Comparison of ENCODE assay signal across 9 mouse cellular contexts in genomic region chr9:14750901-14751502, GRCm38 (mm10). TPM values are rescaled to one million over a fixed set of nuclear protein-coding genes. Genes with fewer than 3 reads are reported as not detected.
DNase-seq lines count a peak whose midpoint lies in the region; ATAC-seq and TF ChIP-seq lines count a peak whose summit lies in the region.
"Had no signal": no experiment of that assay in that cellular context is flagged by ENCODE, and none has a peak within 500 bp of the region (broad histone marks: within the 10 kb centered on the region; RNA-seq: fewer than 3 reads in every experiment).

No protein-coding gene starts in this region.

- H3K27ac ChIP-seq in kidney, adult 2 months (ENCODE audit: insufficient read depth, low read depth, low read length), result no peak overlapping the region
- H3K27ac ChIP-seq in bone marrow, adult 2 months (ENCODE audit: control insufficient read depth, insufficient read depth, low read depth, low read length, poor library complexity), result peak overlapping the region; percentile 82; the same call in 1 of the 2 replicates
- H3K27ac ChIP-seq in lung, embryonic 14.5 days (ENCODE audit: low read depth), result no peak overlapping the region
- H3K27ac ChIP-seq in stomach, postnatal 0 days (replicated peaks), result peak overlapping the region; percentile 79
- H3K27ac ChIP-seq in cerebellum, adult 2 months (ENCODE audit: insufficient read depth, low read length), result no peak overlapping the region

- no peak for DNase-seq in kidney, adult 2 months
- DNase-seq in kidney, adult 8-10 months, result no peak
- DNase-seq in heart, postnatal 36 days, result peak; percentile 3 to 9
- no peak for DNase-seq in lung, embryonic 14.5 days
- DNase-seq in stomach, postnatal 0 days (ENCODE audit: low spot score), result no peak
- DNase-seq in T-cell, adult 2 months (ENCODE audit: low spot score), result no peak
- DNase-seq in cerebellum, adult 2 months, result no peak

- H3K36me3 ChIP-seq in kidney, adult 2 months (ENCODE audit: control insufficient read depth, insufficient read depth, low read length), result no peaks in the 10 kb centered on the region
- no peaks in the 10 kb centered on the region for H3K36me3 ChIP-seq in lung, embryonic 14.5 days (ENCODE audit: insufficient read depth)
- H3K36me3 ChIP-seq in stomach, postnatal 0 days (ENCODE audit: control insufficient read depth, insufficient read depth, low read length), result no peaks in the 10 kb centered on the region
- H3K36me3 ChIP-seq: G1E had no signal

- 70% methylated on average over 42 of the region's 42 CpGs for WGBS in kidney, adult 2 months
- 66% methylated on average over 42 of the region's 42 CpGs for WGBS in bone marrow, adult 2 months
- 50% methylated on average over 42 of the region's 42 CpGs for WGBS in lung, embryonic 14.5 days
- 60% methylated on average over 42 of the region's 42 CpGs for WGBS in stomach, postnatal 0 days
- 24% methylated on average over 42 of the region's 42 CpGs for WGBS in cerebellum, adult 2 months

- H3K27me3 ChIP-seq in kidney, adult 2 months (replicated peaks; ENCODE audit: control insufficient read depth, insufficient read depth, low read length), result no peaks in the 10 kb centered on the region
- H3K27me3 ChIP-seq in lung, embryonic 14.5 days (ENCODE audit: insufficient read depth, low read length), result peaks cover 8% of the 10 kb centered on the region; the same call in 1 of the 2 replicates
- H3K27me3 ChIP-seq in stomach, postnatal 0 days (ENCODE audit: control insufficient read depth, insufficient read depth, low read length), result no peaks in the 10 kb centered on the region
- no peaks in the 10 kb centered on the region; the same call in 1 of the 2 replicates for H3K27me3 ChIP-seq in cerebellum, adult 2 months (ENCODE audit: control insufficient read depth, insufficient read depth, low read length)

- no peaks in the 10 kb centered on the region for H3K9me3 ChIP-seq in lung, embryonic 14.5 days (ENCODE audit: low read depth, low read length)
- no peaks in the 10 kb centered on the region for H3K9me3 ChIP-seq in stomach, postnatal 0 days (ENCODE audit: control insufficient read depth, low read length)
- H3K9me3 ChIP-seq: G1E had no signal

- ATAC-seq in lung, embryonic 14.5 days (ENCODE audit: insufficient read depth), result peak; percentile 29; the same call in 1 of the 2 replicates
- ATAC-seq in stomach, postnatal 0 days (ENCODE audit: low FRiP score, low TSS enrichment), result no peak

- peaks cover 2% of the 10 kb centered on the region; the same call in 1 of the 2 replicates for H3K4me1 ChIP-seq in kidney, adult 2 months (ENCODE audit: control insufficient read depth, insufficient read depth, low read length)
- H3K4me1 ChIP-seq in bone marrow, adult 2 months (ENCODE audit: control insufficient read depth, insufficient read depth, low read length), result peaks cover 4% of the 10 kb centered on the region
- H3K4me1 ChIP-seq in lung, embryonic 14.5 days (ENCODE audit: insufficient read depth), result 0 out of 2 replicates have a peak, but pooled peaks cover 6% of the 10 kb centered on the region
- peaks cover 2% of the 10 kb centered on the region; the same call in 1 of the 2 replicates for H3K4me1 ChIP-seq in stomach, postnatal 0 days (replicated peaks; ENCODE audit: control insufficient read depth, insufficient read depth)
- no peaks in the 10 kb centered on the region for H3K4me1 ChIP-seq in cerebellum, adult 2 months (ENCODE audit: control insufficient read depth, insufficient read depth, low read length)

- TF ChIP-seq CTCF in kidney, adult 2 months (conservative IDR thresholded peaks at IDR 0.05; ENCODE audit: insufficient read depth, insufficient read length, low read depth, low read length), result no peak
- no peak for TF ChIP-seq CTCF in bone marrow, adult 2 months (IDR thresholded peaks at IDR 0.05; ENCODE audit: control insufficient read depth, insufficient read depth, low read length)
- no peak for TF ChIP-seq CTCF in lung, embryonic 14.5 days (IDR thresholded peaks at IDR 0.05; ENCODE audit: low read depth)
- no peak for TF ChIP-seq CTCF in stomach, postnatal 0 days (IDR thresholded peaks at IDR 0.05; ENCODE audit: low read depth)
- TF ChIP-seq CTCF in cerebellum, adult 2 months (IDR thresholded peaks at IDR 0.05; ENCODE audit: borderline replicate concordance, insufficient read depth, low read depth, low read length), result no peak

- peak overlapping the region; percentile 97 for H3K4me2 ChIP-seq in lung, embryonic 14.5 days
- peak overlapping the region; percentile 94 for H3K4me2 ChIP-seq in stomach, postnatal 0 days (replicated peaks; ENCODE audit: low read depth)

- TF ChIP-seq EP300 in stomach, postnatal 0 days (optimal IDR thresholded peaks at IDR 0.05), result no peak

- intact Hi-C loops in heart, postnatal 36 days (cut with DNase I), result no loop called here

- H3K4me3 ChIP-seq in kidney, adult 2 months (ENCODE audit: insufficient read depth, low read depth, low read length), result peak overlapping the region; percentile 58
- H3K4me3 ChIP-seq in bone marrow, adult 2 months (replicated peaks; ENCODE audit: control insufficient read depth, low read depth, low read length), result peak overlapping the region; percentile 65
- peak overlapping the region; percentile 55 for H3K4me3 ChIP-seq in lung, embryonic 14.5 days (ENCODE audit: low read depth, low read length)
- H3K4me3 ChIP-seq in stomach, postnatal 0 days (ENCODE audit: low read depth, low read length), result peak overlapping the region; percentile 53
- no peak overlapping the region for H3K4me3 ChIP-seq in cerebellum, adult 2 months (replicated peaks; ENCODE audit: insufficient read depth, low read depth, low read length)

- no peak for TF ChIP-seq POLR2A in kidney, adult 2 months (IDR thresholded peaks at IDR 0.05; ENCODE audit: low read depth, low read length)
- TF ChIP-seq POLR2A in bone marrow, adult 2 months (IDR thresholded peaks at IDR 0.05; ENCODE audit: borderline replicate concordance, control insufficient read depth, low read depth, low read length), result no peak
- TF ChIP-seq POLR2A in cerebellum, adult 2 months (IDR thresholded peaks at IDR 0.05; ENCODE audit: borderline replicate concordance, insufficient read depth, low read length), result no peak

- peak overlapping the region; percentile 64 for H3K9ac ChIP-seq in lung, embryonic 14.5 days
- peak overlapping the region; percentile 70 for H3K9ac ChIP-seq in stomach, postnatal 0 days (ENCODE audit: low read length)

RNA-seq across cellular contexts. Expression of gene Fut4, which starts 1.2 kb away (rescaled TPM):
- polyA plus RNA-seq in kidney, adult 2 months (2012; rRNA removed), result 0.97 and 1.3 TPM in 2 replicates
- 1.0 and 2.2 TPM in 2 replicates for polyA plus RNA-seq in bone marrow, adult 2 months (2011; ENCODE audit: insufficient read depth, insufficient read length, low replicate concordance, missing spikeins)
- total RNA-seq in heart, postnatal 36 days (2021), result under 1 TPM; 0.50 to 0.60 TPM
- 2.9 and 3.5 TPM in 2 replicates for polyA plus RNA-seq in lung, embryonic 14.5 days (2014; fragmentation: Nextera tagmentation; extraction: Ambion mirVana)
- polyA plus RNA-seq in stomach, postnatal 0 days (2015; fragmentation: Nextera tagmentation; extraction: Ambion mirVana), result 14.0 and 14.5 TPM in 2 replicates
- polyA plus RNA-seq in cerebellum, adult 2 months (2012; rRNA removed), result 0.22 and 0.26 TPM in 2 replicates
- polyA plus RNA-seq: G1E had no signal

RNA-seq across cellular contexts. Expression of gene Piwil4, which starts 10.5 kb away (rescaled TPM):
- polyA plus RNA-seq in kidney, adult 2 months (2012; rRNA removed), result 0.38 and 0.48 TPM in 2 replicates
- 3.5 and 8.3 TPM in 2 replicates for polyA plus RNA-seq in bone marrow, adult 2 months (2011; ENCODE audit: insufficient read depth, insufficient read length, low replicate concordance, missing spikeins)
- not detected for total RNA-seq in heart, postnatal 36 days (2021)
- 0.18 TPM in 1 of 2 replicates, not detected in the other for polyA plus RNA-seq in lung, embryonic 14.5 days (2014; fragmentation: Nextera tagmentation; extraction: Ambion mirVana)
- polyA plus RNA-seq in stomach, postnatal 0 days (2015; fragmentation: Nextera tagmentation; extraction: Ambion mirVana), result 0.45 and 0.53 TPM in 2 replicates
- 0.08 and 0.11 TPM in 2 replicates for polyA plus RNA-seq in cerebellum, adult 2 months (2012; rRNA removed)

RNA-seq across cellular contexts. Expression of gene 1700012B09Rik, which starts 19.8 kb away (rescaled TPM):
- not detected in 2 replicates for polyA plus RNA-seq in kidney, adult 2 months (2012; rRNA removed)
- polyA plus RNA-seq in bone marrow, adult 2 months (2011; ENCODE audit: insufficient read depth, insufficient read length, low replicate concordance, missing spikeins), result not detected in 2 replicates
- not detected for total RNA-seq in heart, postnatal 36 days (2021)
- polyA plus RNA-seq in lung, embryonic 14.5 days (2014; fragmentation: Nextera tagmentation; extraction: Ambion mirVana), result not detected in 2 replicates
- polyA plus RNA-seq in stomach, postnatal 0 days (2015; fragmentation: Nextera tagmentation; extraction: Ambion mirVana), result not detected in 2 replicates
- 0.41 and 1.7 TPM in 2 replicates for polyA plus RNA-seq in cerebellum, adult 2 months (2012; rRNA removed)
- total RNA-seq: G1E had no signal
- polyA plus RNA-seq: G1E had no signal

RNA-seq across cellular contexts. Expression of gene Mre11a, which starts 33.5 kb away (rescaled TPM):
- 3.1 and 3.5 TPM in 2 replicates for polyA plus RNA-seq in kidney, adult 2 months (2012; rRNA removed)
- polyA plus RNA-seq in bone marrow, adult 2 months (2011; ENCODE audit: insufficient read depth, insufficient read length, low replicate concordance, missing spikeins), result 13.8 and 16.7 TPM in 2 replicates
- 10 to 100 TPM in 1 of 2 experiments, 1 to 10 TPM in 1; 8.4 to 14.2 TPM for total RNA-seq in heart, postnatal 36 days (2021)
- polyA plus RNA-seq in lung, embryonic 14.5 days (2014; fragmentation: Nextera tagmentation; extraction: Ambion mirVana), result 34.6 and 38.0 TPM in 2 replicates
- 9.7 TPM in 2 replicates for polyA plus RNA-seq in stomach, postnatal 0 days (2015; fragmentation: Nextera tagmentation; extraction: Ambion mirVana)
- 7.5 and 8.2 TPM in 2 replicates for polyA plus RNA-seq in cerebellum, adult 2 months (2012; rRNA removed)

RNA-seq across cellular contexts. Expression of gene Ankrd49, which starts 33.7 kb away (rescaled TPM):
- 4.0 and 5.0 TPM in 2 replicates for polyA plus RNA-seq in kidney, adult 2 months (2012; rRNA removed)
- polyA plus RNA-seq in bone marrow, adult 2 months (2011; ENCODE audit: insufficient read depth, insufficient read length, low replicate concordance, missing spikeins), result 9.0 and 13.5 TPM in 2 replicates
- total RNA-seq in heart, postnatal 36 days (2021), result 1 to 10 TPM; 7.0 to 8.4 TPM
- polyA plus RNA-seq in lung, embryonic 14.5 days (2014; fragmentation: Nextera tagmentation; extraction: Ambion mirVana), result 45.9 and 46.8 TPM in 2 replicates
- 31.7 and 33.4 TPM in 2 replicates for polyA plus RNA-seq in stomach, postnatal 0 days (2015; fragmentation: Nextera tagmentation; extraction: Ambion mirVana)
- polyA plus RNA-seq in cerebellum, adult 2 months (2012; rRNA removed), result 8.5 and 11.0 TPM in 2 replicates

Comparison
In these comparisons a context has a peak if more than half of its experiments do, and no peak if none do; other contexts are left out.
1. DNase-seq: peak in heart, postnatal 36 days (2 of 2); none in kidney, adult 2 months (single experiment), kidney, adult 8-10 months (0 of 2), lung, embryonic 14.5 days (single experiment), stomach, postnatal 0 days (single experiment), T-cell, adult 2 months (single experiment) and cerebellum, adult 2 months (0 of 2).
2. H3K27ac ChIP-seq: peak in bone marrow, adult 2 months (single experiment) and stomach, postnatal 0 days (single experiment); none in kidney, adult 2 months (single experiment), lung, embryonic 14.5 days (single experiment) and cerebellum, adult 2 months (single experiment).